ENCODE assay signal across 8 mouse cellular contexts in the genomic region with DNA sequence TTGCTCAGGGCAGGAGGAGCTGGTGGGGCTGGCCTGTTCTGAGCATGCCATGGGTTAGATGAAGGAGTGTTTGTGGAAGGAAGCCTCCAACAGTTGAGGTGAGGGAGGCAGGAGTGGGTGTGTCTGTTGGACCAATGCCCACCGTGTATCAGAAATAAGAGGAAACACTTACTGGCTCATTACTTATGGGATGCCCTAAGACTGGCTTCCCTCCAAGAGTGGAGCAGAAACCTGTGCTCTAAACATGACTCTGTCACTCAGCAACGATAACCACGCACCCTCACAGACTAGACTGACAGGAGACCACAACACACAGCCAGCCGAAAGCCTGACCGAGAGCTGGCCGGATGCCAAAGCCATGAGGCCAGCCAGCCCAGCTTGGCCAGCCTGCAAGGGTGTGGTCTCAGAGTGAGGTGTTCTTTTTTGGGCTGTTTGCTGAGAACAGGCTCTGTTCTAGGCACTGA. TPM values are rescaled to one million over a fixed set of nuclear protein-coding genes. Genes with fewer than 3 reads are reported as not detected.
DNase-seq lines count a peak whose midpoint lies in the region; ATAC-seq and TF ChIP-seq lines count a peak whose summit lies in the region.

No protein-coding gene starts in this region.

- no peaks in the 10 kb centered on the region for H3K9me3 ChIP-seq in hindbrain, embryonic 14.5 days (ENCODE audit: control insufficient read depth, low read length)
- no peaks in the 10 kb centered on the region for H3K9me3 ChIP-seq in hindbrain, embryonic 16.5 days (ENCODE audit: control insufficient read depth, low read length)
- no peaks in the 10 kb centered on the region for H3K9me3 ChIP-seq in embryonic facial prominence, embryonic 15.5 days (replicated peaks)
- H3K9me3 ChIP-seq in liver, postnatal 0 days (ENCODE audit: low read length): no peaks in the 10 kb centered on the region

- 0 out of 2 replicates have a peak, but pooled peaks have one; percentile 46 for ATAC-seq in hindbrain, embryonic 14.5 days (ENCODE audit: low FRiP score)
- ATAC-seq in hindbrain, embryonic 16.5 days: no peak; the same call in 1 of the 2 replicates
- peak; percentile 74 for ATAC-seq in embryonic facial prominence, embryonic 15.5 days (ENCODE audit: insufficient number of reproducible peaks, low FRiP score, low TSS enrichment, low read depth)
- ATAC-seq in hematopoietic stem cell, adult 5-6 weeks (replicated peaks in 1 of 2; ENCODE audit: insufficient read depth in 1 of 2, low FRiP score in 2 of 2, low TSS enrichment in 1 of 2, low read depth in 1 of 2, poor library complexity in 2 of 2, severe bottlenecking in 2 of 2): peak; percentile 93 to 95
- peak; percentile 86 for ATAC-seq in liver, postnatal 0 days

- WGBS in hindbrain, embryonic 14.5 days: 63% methylated on average over 6 of the region's 6 CpGs
- WGBS in hindbrain, embryonic 16.5 days: 57% methylated on average over 6 of the region's 6 CpGs
- 22% methylated on average over 6 of the region's 6 CpGs for WGBS in embryonic facial prominence, embryonic 15.5 days
- 14% methylated on average over 6 of the region's 6 CpGs for WGBS in liver, postnatal 0 days (ENCODE audit: insufficient replicate concordance)

- H3K9ac ChIP-seq in hindbrain, embryonic 14.5 days: no peak overlapping the region
- H3K9ac ChIP-seq in hindbrain, embryonic 16.5 days (ENCODE audit: low read depth, low read length): no peak overlapping the region
- H3K9ac ChIP-seq in embryonic facial prominence, embryonic 15.5 days: no peak overlapping the region
- H3K9ac ChIP-seq in liver, postnatal 0 days (replicated peaks): peak overlapping the region; percentile 59

- H3K4me1 ChIP-seq in hindbrain, embryonic 14.5 days (replicated peaks; ENCODE audit: control insufficient read depth, insufficient read depth, low read length): no peaks in the 10 kb centered on the region
- H3K4me1 ChIP-seq in hindbrain, embryonic 16.5 days (ENCODE audit: control insufficient read depth, insufficient read depth, low read depth, low read length): peaks cover 7% of the 10 kb centered on the region
- peaks cover 19% of the 10 kb centered on the region; the same call in 1 of the 2 replicates for H3K4me1 ChIP-seq in embryonic facial prominence, embryonic 15.5 days
- H3K4me1 ChIP-seq in liver, postnatal 0 days (ENCODE audit: insufficient read depth): peaks cover 33% of the 10 kb centered on the region

- no peak for TF ChIP-seq CTCF in liver, postnatal 0 days (IDR thresholded peaks at IDR 0.05; ENCODE audit: low read depth)

- no peak overlapping the region for H3K4me3 ChIP-seq in hindbrain, embryonic 14.5 days (replicated peaks; ENCODE audit: low read length)
- H3K4me3 ChIP-seq in hindbrain, embryonic 16.5 days (ENCODE audit: low read length): no peak overlapping the region
- no peak overlapping the region for H3K4me3 ChIP-seq in embryonic facial prominence, embryonic 15.5 days (replicated peaks)
- H3K4me3 ChIP-seq in liver, postnatal 0 days (ENCODE audit: low read depth, low read length): no peak overlapping the region

- H3K4me2 ChIP-seq in hindbrain, embryonic 14.5 days (replicated peaks): no peak overlapping the region
- no peak overlapping the region for H3K4me2 ChIP-seq in hindbrain, embryonic 16.5 days (ENCODE audit: low read length)
- no peak overlapping the region for H3K4me2 ChIP-seq in embryonic facial prominence, embryonic 15.5 days (replicated peaks)
- peak overlapping the region; percentile 63 for H3K4me2 ChIP-seq in liver, postnatal 0 days (ENCODE audit: low read depth, low read length)

- H3K27me3 ChIP-seq in hindbrain, embryonic 14.5 days (ENCODE audit: control insufficient read depth, insufficient read depth, low read length): no peaks in the 10 kb centered on the region
- no peaks in the 10 kb centered on the region for H3K27me3 ChIP-seq in hindbrain, embryonic 16.5 days (replicated peaks; ENCODE audit: control insufficient read depth, insufficient read depth, low read length)
- no peaks in the 10 kb centered on the region for H3K27me3 ChIP-seq in embryonic facial prominence, embryonic 15.5 days
- H3K27me3 ChIP-seq in liver, postnatal 0 days (ENCODE audit: insufficient read depth, low read length): no peaks in the 10 kb centered on the region

- peak; percentile 50 for DNase-seq in hindbrain, embryonic 14.5 days (ENCODE audit: low spot score)
- peak; percentile 96 for DNase-seq in MEL-GATA-1-ER (ENCODE audit: extremely low read depth, low read depth)
- DNase-seq in liver, postnatal 0 days: peak; percentile 89
- DNase-seq in spleen, postnatal 36 days (ENCODE audit: low spot score in 2 of 2): peak; percentile 65 to 70
- no peak for DNase-seq in frontal cortex, postnatal 14 days (ENCODE audit: low spot score in 2 of 2)

- TF ChIP-seq EP300 in liver, postnatal 0 days (IDR thresholded peaks at IDR 0.05; ENCODE audit: low read depth): no peak

- no peaks in the 10 kb centered on the region for H3K36me3 ChIP-seq in hindbrain, embryonic 14.5 days (replicated peaks; ENCODE audit: control insufficient read depth, insufficient read depth)
- no peaks in the 10 kb centered on the region for H3K36me3 ChIP-seq in hindbrain, embryonic 16.5 days (ENCODE audit: control insufficient read depth, insufficient read depth, low read length)
- no peaks in the 10 kb centered on the region for H3K36me3 ChIP-seq in embryonic facial prominence, embryonic 15.5 days
- H3K36me3 ChIP-seq in liver, postnatal 0 days (replicated peaks; ENCODE audit: insufficient read depth, low read length): no peaks in the 10 kb centered on the region

- H3K27ac ChIP-seq in hindbrain, embryonic 14.5 days: no peak overlapping the region
- H3K27ac ChIP-seq in hindbrain, embryonic 16.5 days (ENCODE audit: low read depth, low read length): no peak overlapping the region
- peak overlapping the region; percentile 76 for H3K27ac ChIP-seq in embryonic facial prominence, embryonic 15.5 days (replicated peaks)
- peak overlapping the region; percentile 96 for H3K27ac ChIP-seq in liver, postnatal 0 days (ENCODE audit: low read depth)

RNA-seq across cellular contexts. Expression of a gene that starts 28.0 kb away (rescaled TPM):
- polyA plus RNA-seq in hindbrain, embryonic 14.5 days (2014; fragmentation: Nextera tagmentation; extraction: Ambion mirVana): 0.26 and 0.86 TPM in 2 replicates
- polyA plus RNA-seq in hindbrain, embryonic 16.5 days (2015; fragmentation: Nextera tagmentation; extraction: Ambion mirVana): 0.62 and 0.70 TPM in 2 replicates
- polyA plus RNA-seq in embryonic facial prominence, embryonic 15.5 days (2015; fragmentation: Nextera tagmentation; extraction: Ambion mirVana): 318 and 378 TPM in 2 replicates
- 0.69 and 6.6 TPM in 2 replicates for total RNA-seq in hematopoietic stem cell, adult 5-6 weeks (2017)
- polyA plus RNA-seq in liver, postnatal 0 days (2015; fragmentation: Nextera tagmentation; extraction: Ambion mirVana): 7.3 and 8.6 TPM in 2 replicates

Comparison
In these comparisons a context has a peak if more than half of its experiments do, and no peak if none do; other contexts are left out.
1. DNase-seq: peak in hindbrain, embryonic 14.5 days (single experiment), MEL-GATA-1-ER (single experiment), liver, postnatal 0 days (single experiment) and spleen, postnatal 36 days (2 of 2); none in frontal cortex, postnatal 14 days (0 of 2).
2. H3K27ac ChIP-seq: peak in embryonic facial prominence, embryonic 15.5 days (single experiment) and liver, postnatal 0 days (single experiment); none in hindbrain, embryonic 14.5 days (single experiment) and hindbrain, embryonic 16.5 days (single experiment).
3. RNA of a gene that starts 28.0 kb away (polyA plus RNA-seq): 318 to 378 TPM in embryonic facial prominence, embryonic 15.5 days; 7.3 to 8.6 TPM in liver, postnatal 0 days, 0.26 to 0.86 TPM in hindbrain, embryonic 14.5 days and 0.62 to 0.70 TPM in hindbrain, embryonic 16.5 days; every median in the first group is over 10 times any median in the second.